Mouse (Mus musculus) G1E (cell line): ENCODE results near the gene Rnd1.

ENCODE experiments used
- CTCF ChIP-seq: IDR thresholded peaks from 2 replicates; pipeline ENCODE4 v1.5.1; 2012; ENCODE audit warnings: low read depth, low read length, inconsistent platforms, mixed read lengths
- GATA1 ChIP-seq: IDR thresholded peaks from 2 replicates; pipeline ENCODE4 v1.6.1; 2012; ENCODE audit warnings: borderline replicate concordance, low read length, inconsistent platforms, mixed read lengths

GRCm38 (mm10) chr15:98717301-98717700 lies 40.0 kb upstream of the Rnd1 start:
- TF ChIP-seq CTCF: no peak
- TF ChIP-seq GATA1: no peak
